In the genomic region with DNA sequence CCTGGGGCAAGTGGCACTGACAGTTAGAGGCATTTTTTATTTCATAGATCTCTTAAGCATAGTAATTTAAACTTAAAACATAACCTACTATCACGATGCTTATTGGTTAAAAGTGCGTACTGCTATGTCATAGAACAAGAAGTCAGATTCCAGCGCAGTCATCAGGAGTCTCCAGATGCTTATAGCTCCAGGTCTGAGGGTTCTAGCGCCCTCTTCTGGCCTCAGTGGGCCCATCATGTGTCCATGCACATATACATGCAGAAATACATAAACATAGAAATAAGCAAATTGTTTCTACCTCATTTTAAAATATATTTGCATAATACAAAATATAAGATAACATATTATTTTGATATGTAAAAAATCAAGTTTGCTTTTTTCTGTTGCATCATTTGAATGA, we compare ENCODE assay signal across 15 mouse cellular contexts.
DNase-seq lines count a peak whose midpoint lies in the region; ATAC-seq and TF ChIP-seq lines count a peak whose summit lies in the region.
"Had no signal": no experiment of that assay in that cellular context is flagged by ENCODE, and none has a peak within 500 bp of the region (broad histone marks: within the 10 kb centered on the region; RNA-seq: fewer than 3 reads in every experiment).

No protein-coding gene starts in this region.

- no peak overlapping the region for H3K4me3 ChIP-seq in hindbrain, postnatal 0 days (ENCODE audit: low read length)
- no peak overlapping the region for H3K4me3 ChIP-seq in hindbrain, embryonic 10.5 days
- H3K4me3 ChIP-seq in intestine, embryonic 16.5 days (ENCODE audit: low read length) = no peak overlapping the region
- no peak overlapping the region for H3K4me3 ChIP-seq in kidney, embryonic 16.5 days (ENCODE audit: low read length)
- H3K4me3 ChIP-seq: heart, embryonic 15.5 days; midbrain, embryonic 12.5 days; neural tube, embryonic 15.5 days had no signal

- DNase-seq in hindbrain, postnatal 0 days (ENCODE audit: low spot score) = peak; percentile 7
- DNase-seq in hindbrain, embryonic 10.5 days (ENCODE audit: low spot score) = no peak
- peak; percentile 4 for DNase-seq in right cerebral cortex, postnatal 14 days
- no peak for DNase-seq in right cerebral cortex, postnatal 25 days
- peak; percentile 39 for DNase-seq in R1 (ENCODE audit: low read depth, low spot score)
- peak; percentile 23 for DNase-seq in retina, embryonic 14.5 days (ENCODE audit: low spot score)
- DNase-seq: cerebellum, adult 11 months; thymus, adult 2 months had no signal

- H3K27ac ChIP-seq in hindbrain, postnatal 0 days = no peak overlapping the region
- H3K27ac ChIP-seq in hindbrain, embryonic 10.5 days = no peak overlapping the region
- H3K27ac ChIP-seq in intestine, embryonic 16.5 days (ENCODE audit: low read length) = no peak overlapping the region
- no peak overlapping the region for H3K27ac ChIP-seq in kidney, embryonic 16.5 days (ENCODE audit: low read length)
- H3K27ac ChIP-seq: heart, embryonic 15.5 days; liver, embryonic 14.5 days; midbrain, embryonic 12.5 days; neural tube, embryonic 15.5 days had no signal

- H3K9ac ChIP-seq in hindbrain, postnatal 0 days (replicated peaks; ENCODE audit: low read length) = no peak overlapping the region
- H3K9ac ChIP-seq in intestine, embryonic 16.5 days (ENCODE audit: low read depth, low read length) = no peak overlapping the region
- H3K9ac ChIP-seq in kidney, embryonic 16.5 days (replicated peaks; ENCODE audit: low read length) = no peak overlapping the region
- H3K9ac ChIP-seq: heart, embryonic 15.5 days; liver, embryonic 14.5 days; midbrain, embryonic 12.5 days; neural tube, embryonic 15.5 days had no signal

- no peak; the same call in 1 of the 2 replicates for TF ChIP-seq CTCF in hindbrain, postnatal 0 days (IDR thresholded peaks at IDR 0.05; ENCODE audit: low read depth)

- no peak for ATAC-seq in hindbrain, postnatal 0 days
- no peak for ATAC-seq in intestine, embryonic 16.5 days
- ATAC-seq in kidney, embryonic 16.5 days (ENCODE audit: low FRiP score, low TSS enrichment) = no peak
- ATAC-seq: intestine, postnatal 0 days had no signal

- no peaks in the 10 kb centered on the region for H3K4me1 ChIP-seq in hindbrain, postnatal 0 days (ENCODE audit: insufficient read depth, low read length)
- no peaks in the 10 kb centered on the region for H3K4me1 ChIP-seq in hindbrain, embryonic 10.5 days (replicated peaks)
- H3K4me1 ChIP-seq in intestine, embryonic 16.5 days (ENCODE audit: control insufficient read depth, insufficient read depth, low read length) = no peaks in the 10 kb centered on the region
- no peaks in the 10 kb centered on the region for H3K4me1 ChIP-seq in kidney, embryonic 16.5 days (ENCODE audit: insufficient read depth, low read length)
- H3K4me1 ChIP-seq: heart, embryonic 15.5 days; midbrain, embryonic 12.5 days; neural tube, embryonic 15.5 days had no signal

- H3K4me2 ChIP-seq in hindbrain, postnatal 0 days (ENCODE audit: low read depth, low read length) = no peak overlapping the region
- no peak overlapping the region for H3K4me2 ChIP-seq in intestine, embryonic 16.5 days (ENCODE audit: low read depth, low read length)
- H3K4me2 ChIP-seq in kidney, embryonic 16.5 days (replicated peaks; ENCODE audit: low read depth, low read length) = no peak overlapping the region
- H3K4me2 ChIP-seq: heart, embryonic 15.5 days; midbrain, embryonic 12.5 days; neural tube, embryonic 15.5 days had no signal

- H3K9me3 ChIP-seq in hindbrain, postnatal 0 days (ENCODE audit: low read length) = no peaks in the 10 kb centered on the region
- H3K9me3 ChIP-seq in hindbrain, embryonic 10.5 days = no peaks in the 10 kb centered on the region
- H3K9me3 ChIP-seq in intestine, embryonic 16.5 days (ENCODE audit: control insufficient read depth, low read length) = no peaks in the 10 kb centered on the region
- H3K9me3 ChIP-seq in kidney, embryonic 16.5 days (ENCODE audit: low read length) = no peaks in the 10 kb centered on the region
- H3K9me3 ChIP-seq: heart, embryonic 15.5 days; midbrain, embryonic 12.5 days; neural tube, embryonic 15.5 days had no signal

- 63% methylated on average over 4 of the region's 4 CpGs for WGBS in hindbrain, postnatal 0 days
- 61% methylated on average over 4 of the region's 4 CpGs for WGBS in hindbrain, embryonic 10.5 days
- WGBS in intestine, embryonic 16.5 days = 60% methylated on average over 4 of the region's 4 CpGs
- 59% methylated on average over 4 of the region's 4 CpGs for WGBS in kidney, embryonic 16.5 days

- H3K36me3 ChIP-seq in hindbrain, postnatal 0 days (ENCODE audit: insufficient read depth, low read length) = no peaks in the 10 kb centered on the region
- no peaks in the 10 kb centered on the region for H3K36me3 ChIP-seq in hindbrain, embryonic 10.5 days
- H3K36me3 ChIP-seq in intestine, embryonic 16.5 days (ENCODE audit: control insufficient read depth, insufficient read depth, low read length) = no peaks in the 10 kb centered on the region
- no peaks in the 10 kb centered on the region for H3K36me3 ChIP-seq in kidney, embryonic 16.5 days (ENCODE audit: insufficient read depth, low read length)
- H3K36me3 ChIP-seq: heart, embryonic 15.5 days; midbrain, embryonic 12.5 days; neural tube, embryonic 15.5 days had no signal

- H3K27me3 ChIP-seq in hindbrain, postnatal 0 days (ENCODE audit: insufficient read depth, low read length) = no peaks in the 10 kb centered on the region
- no peaks in the 10 kb centered on the region for H3K27me3 ChIP-seq in hindbrain, embryonic 10.5 days (ENCODE audit: insufficient read depth, poor library complexity, severe bottlenecking)
- H3K27me3 ChIP-seq in intestine, embryonic 16.5 days (replicated peaks; ENCODE audit: control insufficient read depth, insufficient read depth, low read length) = no peaks in the 10 kb centered on the region
- H3K27me3 ChIP-seq in kidney, embryonic 16.5 days (ENCODE audit: insufficient read depth, low read length) = no peaks in the 10 kb centered on the region
- H3K27me3 ChIP-seq: heart, embryonic 15.5 days; midbrain, embryonic 12.5 days; neural tube, embryonic 15.5 days had no signal

Comparison
In these comparisons a context has a peak if more than half of its experiments do, and no peak if none do; other contexts are left out.
1. DNase-seq: peak in hindbrain, postnatal 0 days (single experiment), right cerebral cortex, postnatal 14 days (single experiment), R1 (single experiment) and retina, embryonic 14.5 days (single experiment); none in hindbrain, embryonic 10.5 days (single experiment) and right cerebral cortex, postnatal 25 days (single experiment).